Mouse (Mus musculus): ENCODE measurements at regions not wholly inside any gene's neighbourhood (a gene's known extent, or its start where the extent isn't known, plus 50 kb on each side); places are given as distances from the start of the nearest gene placed in this dataset.

DNA sequence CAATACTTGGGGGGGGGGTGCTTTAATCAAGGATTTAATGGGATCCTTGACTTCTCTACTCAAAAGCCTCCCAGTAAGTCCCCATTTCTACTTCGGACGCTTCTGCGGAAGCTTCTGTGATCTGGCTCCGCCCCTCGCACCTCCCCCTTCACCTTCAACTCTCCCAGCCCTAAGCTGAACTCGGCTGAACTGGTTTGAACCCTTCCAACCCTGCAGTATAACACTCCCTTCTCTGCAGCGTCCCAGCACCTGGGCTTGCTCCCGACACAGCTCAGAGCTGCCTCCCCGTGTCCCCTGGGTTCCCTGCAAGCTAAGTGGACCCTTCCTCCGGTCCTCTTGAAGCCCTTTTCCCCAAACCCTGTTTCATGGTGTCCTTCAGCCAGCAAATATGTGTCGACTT, 80.0 kb upstream of the Mkln1 start:
- H3K36me3 ChIP-seq, result no peaks in the 10 kb centered on the region
- peaks cover 13% of the 10 kb centered on the region; the same call in 1 of the 2 replicates for H3K27me3 ChIP-seq
- H3K4me3 ChIP-seq, result no peak overlapping the region
- no peak overlapping the region for H3K9ac ChIP-seq
- ATAC-seq (ENCODE audit: low FRiP score, low read depth), result no peak
- H3K4me2 ChIP-seq (replicated peaks), result peak overlapping the region; percentile 43
- no peaks in the 10 kb centered on the region for H3K9me3 ChIP-seq
- peaks cover 13% of the 10 kb centered on the region for H3K4me1 ChIP-seq
- H3K27ac ChIP-seq, result no peak overlapping the region
- 3% methylated on average over 11 of the region's 11 CpGs for WGBS

DNA sequence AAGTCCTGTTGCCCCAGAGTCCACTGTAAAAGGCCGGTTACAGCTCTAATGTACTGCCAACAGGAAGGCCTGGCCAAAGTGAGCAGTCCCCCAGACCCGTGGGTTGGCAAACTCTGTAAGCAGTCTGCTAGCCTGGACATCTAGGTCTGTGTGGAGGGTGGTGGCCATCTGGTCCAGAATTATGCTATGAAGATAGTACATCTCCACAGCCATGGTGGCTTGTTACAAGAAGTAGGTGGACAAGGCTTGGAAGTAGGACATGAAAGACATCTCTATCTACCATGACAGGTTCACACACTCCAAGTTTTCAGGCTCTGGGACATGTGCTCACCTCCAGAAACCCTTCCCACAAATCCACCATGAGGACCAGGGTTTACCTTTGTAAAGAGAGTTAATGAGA, 79.1 kb upstream of the Mkln1 start:
- WGBS, result 53% methylated on average over 2 of the region's 2 CpGs
- no peak overlapping the region for H3K4me3 ChIP-seq
- H3K27me3 ChIP-seq, result peaks cover 13% of the 10 kb centered on the region; the same call in 1 of the 2 replicates
- no peak overlapping the region for H3K4me2 ChIP-seq (replicated peaks)
- H3K36me3 ChIP-seq, result no peaks in the 10 kb centered on the region
- no peak overlapping the region for H3K9ac ChIP-seq
- no peaks in the 10 kb centered on the region for H3K9me3 ChIP-seq
- no peak for ATAC-seq (ENCODE audit: low FRiP score, low read depth)
- peaks cover 13% of the 10 kb centered on the region for H3K4me1 ChIP-seq
- H3K27ac ChIP-seq, result no peak overlapping the region

DNA sequence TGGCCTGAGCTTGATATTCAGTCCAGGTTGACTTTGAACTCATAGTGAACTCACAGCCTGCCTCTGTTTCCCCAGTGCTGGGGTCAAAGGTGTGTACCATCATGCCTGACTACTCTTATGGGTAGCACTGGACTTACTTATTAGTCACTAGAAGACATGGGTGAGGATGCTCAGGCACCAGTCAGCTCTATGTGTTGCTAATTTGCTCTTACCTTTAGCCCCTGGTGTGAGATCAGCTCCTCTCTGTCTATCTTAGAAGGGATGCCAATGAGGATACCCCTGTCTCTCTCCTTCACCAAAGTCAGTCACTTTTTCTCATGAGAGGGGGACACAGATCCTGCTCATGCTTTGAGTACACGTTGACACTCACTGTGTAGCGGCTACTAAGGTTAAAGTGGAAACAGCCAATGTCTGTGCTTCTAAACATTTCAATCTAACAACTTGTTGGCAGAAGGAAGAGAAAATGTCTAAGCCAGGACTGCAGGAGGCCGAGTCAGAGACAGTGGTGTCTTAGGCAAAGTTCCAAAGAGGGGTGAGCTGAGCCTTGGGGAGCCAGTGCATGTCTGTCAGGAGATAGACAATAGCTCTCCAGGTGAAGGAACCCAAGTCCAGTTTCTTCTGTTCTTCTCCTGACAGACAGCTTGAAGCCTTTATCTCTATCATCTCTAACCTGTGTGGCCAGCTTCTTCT, 78.2 kb upstream of the Mkln1 start:
- no peak overlapping the region for H3K27ac ChIP-seq
- H3K4me2 ChIP-seq (replicated peaks), result no peak overlapping the region
- H3K9me3 ChIP-seq, result no peaks in the 10 kb centered on the region
- peaks cover 13% of the 10 kb centered on the region for H3K4me1 ChIP-seq
- no peak for ATAC-seq (ENCODE audit: low FRiP score, low read depth)
- no peak overlapping the region for H3K9ac ChIP-seq
- peaks cover 13% of the 10 kb centered on the region; the same call in 1 of the 2 replicates for H3K27me3 ChIP-seq
- 77% methylated on average over 3 of the region's 3 CpGs for WGBS
- no peak overlapping the region for H3K4me3 ChIP-seq
- no peaks in the 10 kb centered on the region for H3K36me3 ChIP-seq

DNA sequence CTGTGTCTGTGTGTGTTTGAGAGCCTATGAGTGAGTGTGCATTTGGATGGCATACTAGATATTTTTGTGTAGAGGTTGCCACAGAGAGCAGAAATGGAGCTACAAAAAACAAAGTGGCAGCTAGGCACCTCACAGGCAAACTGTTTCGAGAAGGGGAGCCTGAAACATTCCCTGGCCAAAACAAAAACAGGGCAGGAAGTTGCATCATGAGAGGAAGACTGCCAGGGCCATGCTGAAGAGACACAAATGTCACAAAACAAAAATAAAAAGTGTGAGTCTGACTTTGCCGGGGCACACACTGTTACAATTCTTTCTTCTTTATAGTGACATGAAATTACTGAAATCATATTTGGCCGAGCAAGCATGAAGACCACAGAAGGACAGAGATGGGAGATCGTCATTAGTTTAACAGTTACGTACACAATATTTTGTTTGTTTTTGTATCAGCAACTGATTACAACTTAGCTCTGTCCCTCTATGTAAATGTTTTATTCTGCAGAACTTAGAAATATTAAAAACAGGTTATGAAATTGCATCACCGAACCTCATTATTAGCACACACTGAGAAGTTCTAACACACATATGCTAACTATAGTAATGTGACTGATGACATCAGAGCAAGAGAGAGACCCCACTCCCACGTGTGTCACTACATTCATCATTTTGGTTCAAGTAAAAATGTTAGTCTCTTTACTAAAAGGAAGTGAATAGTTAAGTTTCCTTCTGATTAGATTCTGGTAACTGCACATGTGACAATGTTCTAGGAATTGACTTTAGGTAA, 77.3 kb upstream of the Mkln1 start:
- Histone ChIP-seq H3K4me2 (replicated peaks) (no peak overlapping the region), H3K27ac (no peak overlapping the region), H3K9me3 (no peaks in the 10 kb centered on the region), H3K9ac (no peak overlapping the region), H3K27me3 (peaks cover 13% of the 10 kb centered on the region; the same call in 1 of the 2 replicates), H3K36me3 (no peaks in the 10 kb centered on the region), H3K4me1 (peaks cover 13% of the 10 kb centered on the region), H3K4me3 (no peak overlapping the region)
- WGBS, result 77% methylated on average over 7 of the region's 7 CpGs
- ATAC-seq (ENCODE audit: low FRiP score, low read depth), result no peak

DNA sequence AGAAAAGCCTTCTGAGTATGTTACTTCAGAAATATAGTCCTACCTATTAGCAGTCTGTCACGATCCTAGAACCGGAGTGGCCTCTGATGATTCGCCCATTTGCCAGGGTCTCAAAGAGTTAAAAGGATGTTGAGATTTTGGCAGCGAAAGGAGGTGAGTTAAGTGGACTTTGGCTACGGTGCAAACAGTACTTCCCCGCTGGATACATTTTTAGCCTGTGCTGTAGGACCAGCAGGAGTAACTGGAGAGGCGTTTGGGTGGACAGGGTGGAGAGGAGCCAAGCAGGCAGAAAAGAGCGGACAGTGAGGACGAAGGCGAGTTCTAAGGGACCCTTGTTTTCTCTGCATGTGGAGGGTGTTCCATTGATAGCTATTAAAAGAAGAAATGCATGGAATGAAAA, 76.6 kb upstream of the Mkln1 start:
- Histone ChIP-seq H3K4me2 (replicated peaks) (no peak overlapping the region), H3K9ac (no peak overlapping the region), H3K4me1 (peaks cover 13% of the 10 kb centered on the region), H3K27ac (no peak overlapping the region), H3K9me3 (no peaks in the 10 kb centered on the region), H3K4me3 (no peak overlapping the region), H3K36me3 (no peaks in the 10 kb centered on the region), H3K27me3 (peaks cover 13% of the 10 kb centered on the region; the same call in 1 of the 2 replicates)
- no peak for ATAC-seq (ENCODE audit: low FRiP score, low read depth)
- 59% methylated on average over 10 of the region's 10 CpGs for WGBS

DNA sequence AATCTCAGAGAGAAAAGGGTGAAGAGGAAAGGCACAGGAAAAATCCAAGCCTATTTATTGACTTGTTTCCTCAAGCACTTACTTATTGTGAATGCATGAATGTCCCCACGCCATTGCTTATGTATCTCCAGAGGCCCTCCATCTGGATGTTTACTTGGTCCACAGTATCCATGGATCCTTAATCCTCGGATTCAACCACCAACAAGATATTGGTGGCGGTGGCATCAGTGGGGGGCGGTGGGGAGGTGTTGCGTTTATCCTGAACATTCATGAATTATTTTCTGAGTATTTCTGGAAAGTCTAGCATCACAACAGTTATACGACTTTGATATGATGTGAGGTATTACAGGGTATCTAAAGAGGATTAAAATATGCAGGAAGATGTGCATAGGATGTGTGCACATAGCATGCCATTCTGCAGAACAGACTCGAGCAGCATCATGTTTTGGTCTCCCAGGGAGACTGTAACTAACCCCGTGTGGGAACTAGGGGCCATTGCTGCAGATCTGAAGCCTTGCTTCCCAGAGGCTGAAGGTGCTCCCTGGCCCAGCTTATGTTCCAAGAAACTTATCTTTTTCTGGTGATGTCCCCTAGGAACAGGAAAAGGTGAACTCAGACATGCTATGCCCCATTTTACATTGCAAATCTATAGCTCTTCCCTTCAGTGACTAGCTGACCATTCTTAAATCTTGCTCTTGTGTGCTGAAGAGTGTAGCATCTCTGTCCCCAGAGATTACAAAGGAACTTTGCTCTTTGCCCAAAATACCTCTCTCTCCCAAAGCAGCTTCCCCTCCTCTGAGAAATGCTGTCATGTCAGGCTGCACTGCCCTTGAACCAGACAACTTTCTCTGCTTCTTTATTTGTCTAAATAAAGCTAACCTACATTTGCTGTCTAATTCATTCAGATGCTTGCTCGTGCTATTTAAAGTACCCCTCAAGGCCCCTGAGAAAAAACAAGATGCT, 75.0 kb upstream of the Mkln1 start:
- H3K4me3 ChIP-seq, result no peak overlapping the region
- H3K27ac ChIP-seq, result no peak overlapping the region
- WGBS, result 73% methylated on average over 9 of the region's 9 CpGs
- H3K27me3 ChIP-seq, result 0 out of 2 replicates have a peak, but pooled peaks cover 3% of the 10 kb centered on the region
- ATAC-seq (ENCODE audit: low FRiP score, low read depth), result no peak
- no peaks in the 10 kb centered on the region for H3K36me3 ChIP-seq
- H3K9ac ChIP-seq, result no peak overlapping the region
- no peak overlapping the region for H3K4me2 ChIP-seq (replicated peaks)
- H3K4me1 ChIP-seq, result peaks cover 3% of the 10 kb centered on the region
- no peaks in the 10 kb centered on the region for H3K9me3 ChIP-seq

DNA sequence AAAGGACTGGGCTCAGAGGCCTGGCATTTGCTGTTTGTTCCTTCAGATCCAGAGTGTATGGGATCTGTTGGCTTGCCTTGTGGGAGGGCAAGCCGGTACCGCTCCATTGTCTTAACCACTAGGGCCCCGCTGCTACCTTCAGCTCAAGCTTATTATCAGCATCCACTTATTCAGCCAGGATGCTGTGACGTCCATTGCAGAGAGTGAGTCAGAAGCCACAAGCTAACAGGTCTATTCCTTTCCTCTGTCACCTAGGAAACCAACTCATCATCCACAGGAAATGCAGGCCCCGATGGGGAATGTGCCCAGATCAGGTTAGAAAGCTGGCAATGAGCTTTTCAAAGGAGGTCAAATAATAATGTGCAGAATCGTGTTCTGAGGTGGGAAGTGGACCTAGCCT, 73.8 kb upstream of the Mkln1 start:
- Histone ChIP-seq H3K27ac (no peak overlapping the region), H3K9me3 (no peaks in the 10 kb centered on the region), H3K4me3 (no peak overlapping the region), H3K27me3 (no peaks in the 10 kb centered on the region), H3K4me2 (replicated peaks) (no peak overlapping the region), H3K36me3 (no peaks in the 10 kb centered on the region), H3K9ac (no peak overlapping the region), H3K4me1 (no peaks in the 10 kb centered on the region)
- ATAC-seq (ENCODE audit: low FRiP score, low read depth), result no peak
- 67% methylated on average over 6 of the region's 6 CpGs for WGBS

DNA sequence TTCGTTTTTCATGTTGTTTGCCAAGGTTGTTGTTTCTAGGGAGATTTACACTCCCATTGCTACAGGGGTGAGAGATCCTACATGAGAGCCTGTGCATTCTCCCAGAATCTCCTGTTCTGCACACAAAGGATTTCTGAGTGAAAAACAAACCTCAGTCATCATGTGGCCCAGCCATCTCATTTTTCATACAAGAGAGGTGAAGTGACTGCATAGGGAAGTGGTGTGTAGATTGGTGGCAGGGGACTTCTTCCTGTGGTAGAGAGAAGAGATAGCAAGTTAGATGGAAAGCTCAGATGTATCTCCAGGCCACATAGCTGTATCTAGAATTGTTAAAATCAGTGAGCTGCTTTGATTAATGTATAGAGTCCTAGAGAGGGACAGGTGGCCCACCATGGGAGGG, 72.9 kb upstream of the Mkln1 start:
- no peak overlapping the region for H3K9ac ChIP-seq
- H3K36me3 ChIP-seq, result no peaks in the 10 kb centered on the region
- no peaks in the 10 kb centered on the region for H3K9me3 ChIP-seq
- H3K4me2 ChIP-seq (replicated peaks), result no peak overlapping the region
- H3K4me3 ChIP-seq, result no peak overlapping the region
- WGBS, result 77% methylated on average over 1 of the region's 1 CpGs
- H3K27ac ChIP-seq, result no peak overlapping the region
- no peaks in the 10 kb centered on the region for H3K4me1 ChIP-seq
- no peak for ATAC-seq (ENCODE audit: low FRiP score, low read depth)
- H3K27me3 ChIP-seq, result no peaks in the 10 kb centered on the region

DNA sequence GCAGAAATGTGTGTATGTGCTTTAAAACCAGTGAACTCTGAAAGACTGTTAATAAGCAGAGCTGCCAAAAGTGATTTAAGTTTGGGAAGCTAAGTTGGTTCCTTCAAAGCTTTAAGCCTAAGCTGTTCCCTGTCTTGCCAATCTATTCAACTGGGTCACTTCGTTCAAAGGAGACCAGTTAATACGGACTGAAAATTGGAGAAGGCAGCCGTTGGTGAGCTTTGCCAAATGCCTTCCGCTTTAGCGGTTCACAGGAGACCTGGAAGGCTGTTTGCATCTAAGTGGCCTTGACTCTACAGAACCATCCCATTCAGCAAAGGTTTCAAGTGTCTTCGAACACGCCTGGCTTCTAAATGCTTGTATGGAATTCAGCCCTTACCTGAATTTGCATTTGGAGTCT, 68.2 kb upstream of the Mkln1 start:
- H3K9ac ChIP-seq, result no peak overlapping the region
- no peaks in the 10 kb centered on the region for H3K9me3 ChIP-seq
- H3K4me2 ChIP-seq (replicated peaks), result no peak overlapping the region
- no peaks in the 10 kb centered on the region for H3K36me3 ChIP-seq
- ATAC-seq (ENCODE audit: low FRiP score, low read depth), result no peak
- 78% methylated on average over 7 of the region's 7 CpGs for WGBS
- H3K27me3 ChIP-seq, result no peaks in the 10 kb centered on the region
- no peak overlapping the region for H3K4me3 ChIP-seq
- H3K27ac ChIP-seq, result no peak overlapping the region
- H3K4me1 ChIP-seq, result no peaks in the 10 kb centered on the region

DNA sequence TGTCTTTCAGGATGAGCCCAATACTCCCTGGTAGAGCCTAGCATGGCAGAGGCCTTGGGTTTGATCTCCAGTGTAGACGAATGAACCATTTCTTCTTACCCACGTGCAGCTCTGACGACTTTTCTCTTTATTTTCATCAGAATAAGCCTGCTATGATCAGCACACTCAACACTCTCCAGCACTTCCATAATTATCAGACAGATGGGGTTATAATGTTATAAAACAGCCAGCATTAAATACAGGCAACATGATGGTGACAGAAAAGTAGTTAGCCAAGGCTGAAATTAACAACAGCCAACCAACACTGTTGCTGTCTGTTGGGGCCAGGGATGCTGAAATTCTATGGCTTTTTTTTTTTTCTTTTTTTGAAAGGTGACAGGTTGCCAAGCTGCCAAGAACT, 67.7 kb upstream of the Mkln1 start:
- Histone ChIP-seq H3K4me3 (no peak overlapping the region), H3K36me3 (no peaks in the 10 kb centered on the region), H3K4me1 (no peaks in the 10 kb centered on the region), H3K9me3 (no peaks in the 10 kb centered on the region), H3K27me3 (no peaks in the 10 kb centered on the region), H3K4me2 (replicated peaks) (no peak overlapping the region), H3K27ac (no peak overlapping the region), H3K9ac (no peak overlapping the region)
- no peak for ATAC-seq (ENCODE audit: low FRiP score, low read depth)
- WGBS, result 85% methylated on average over 3 of the region's 3 CpGs

DNA sequence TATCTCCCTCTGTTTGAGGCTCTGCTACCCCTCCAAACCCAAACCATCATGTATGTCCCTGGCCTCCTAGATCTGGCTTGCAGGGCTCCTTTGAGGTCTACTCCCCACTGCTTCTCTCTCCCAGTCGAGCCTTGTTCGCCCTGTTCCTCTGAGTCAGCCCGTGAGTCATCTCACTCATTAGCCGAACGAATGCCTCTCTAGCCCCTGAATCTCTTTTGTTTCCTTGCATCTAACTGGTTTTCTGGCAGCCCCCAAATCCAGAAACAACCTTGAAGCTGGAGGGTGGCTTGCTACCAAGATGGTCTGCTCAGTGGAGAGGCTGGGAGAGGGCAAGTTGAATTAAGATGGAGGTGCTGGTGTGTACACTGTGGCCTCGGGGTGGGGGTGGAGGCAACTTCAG, 66.3 kb upstream of the Mkln1 start:
- H3K4me1 ChIP-seq, result no peaks in the 10 kb centered on the region
- H3K36me3 ChIP-seq, result no peaks in the 10 kb centered on the region
- H3K27me3 ChIP-seq, result no peaks in the 10 kb centered on the region
- 84% methylated on average over 6 of the region's 6 CpGs for WGBS
- H3K4me3 ChIP-seq, result no peak overlapping the region
- no peak for ATAC-seq (ENCODE audit: low FRiP score, low read depth)
- no peak overlapping the region for H3K9ac ChIP-seq
- no peak overlapping the region for H3K4me2 ChIP-seq (replicated peaks)
- H3K27ac ChIP-seq, result no peak overlapping the region
- H3K9me3 ChIP-seq, result no peaks in the 10 kb centered on the region

DNA sequence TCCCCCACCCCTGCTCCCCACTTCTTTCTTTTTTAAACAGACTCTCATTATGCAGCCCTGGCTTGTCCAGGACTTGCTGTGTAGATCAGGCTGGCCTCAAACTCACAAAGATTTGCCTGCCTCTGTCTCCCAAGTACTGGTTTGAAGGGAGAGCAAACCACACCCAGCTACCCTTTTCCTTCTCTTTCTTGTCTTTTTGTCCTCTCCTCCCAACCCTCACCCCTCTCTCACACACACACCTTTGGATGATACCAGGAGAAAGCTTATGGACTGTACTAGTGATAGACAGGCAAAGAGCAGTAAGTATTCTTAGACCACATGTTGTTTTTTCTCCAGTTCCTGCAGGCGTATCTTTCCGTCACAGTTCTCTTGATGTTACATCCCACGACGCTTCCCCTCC, 65.8 kb upstream of the Mkln1 start:
- H3K4me3 ChIP-seq, result no peak overlapping the region
- H3K36me3 ChIP-seq, result no peaks in the 10 kb centered on the region
- H3K4me2 ChIP-seq (replicated peaks), result no peak overlapping the region
- 80% methylated on average over 4 of the region's 4 CpGs for WGBS
- no peaks in the 10 kb centered on the region for H3K4me1 ChIP-seq
- no peaks in the 10 kb centered on the region for H3K9me3 ChIP-seq
- no peak overlapping the region for H3K27ac ChIP-seq
- no peak overlapping the region for H3K9ac ChIP-seq
- no peak for ATAC-seq (ENCODE audit: low FRiP score, low read depth)
- H3K27me3 ChIP-seq, result no peaks in the 10 kb centered on the region

Measured in limb, embryonic 13.5 days (tissue).